Mouse (Mus musculus) forebrain, embryonic 15.5 days (tissue): ENCODE data around the gene Mn1. TPM values are rescaled to one million over a fixed set of nuclear protein-coding genes. Genes with fewer than 3 reads are reported as not detected.

Source experiments
- ATAC-seq: fragments of 200-750 bp; cut with Nextera tagmentation; replicated peaks from 2 replicates; pipeline ENCODE4 v1.8.0; 2017; ENCODE audit warnings: mild to moderate bottlenecking, moderate TSS enrichment, moderate library complexity
- H3K27ac ChIP-seq: fragments of 300-500 bp; sonication (generic); replicated peaks from 2 replicates; pipeline ENCODE4 v1.5.1; 2015; ENCODE audit warnings: mild to moderate bottlenecking, inconsistent platforms
- H3K27me3 ChIP-seq: fragments of 300-500 bp; sonication (generic); 2 replicates; pipeline ENCODE4 v1.6.1; 2015; ENCODE audit warnings: inconsistent platforms
- H3K36me3 ChIP-seq: fragments of 300-500 bp; sonication (generic); 2 replicates; pipeline ENCODE4 v1.6.1; 2015; ENCODE audit warnings: mild to moderate bottlenecking, inconsistent platforms
- H3K4me1 ChIP-seq: fragments of 300-500 bp; sonication (generic); 2 replicates; pipeline ENCODE4 v1.6.1; 2015; ENCODE audit warnings: inconsistent platforms
- H3K4me2 ChIP-seq: fragments of 300-500 bp; sonication (generic); replicated peaks from 2 replicates; pipeline ENCODE4 v1.6.1; 2015; ENCODE audit warnings: mild to moderate bottlenecking, inconsistent platforms
- H3K4me3 ChIP-seq: fragments of 300-500 bp; sonication (generic); 2 replicates; pipeline ENCODE4 v1.5.1; 2015; ENCODE audit warnings: mild to moderate bottlenecking, inconsistent platforms
- H3K9ac ChIP-seq: fragments of 300-500 bp; sonication (generic); replicated peaks from 2 replicates; pipeline ENCODE4 v1.6.1; 2015; ENCODE audit warnings: mild to moderate bottlenecking, inconsistent platforms
- H3K9me3 ChIP-seq: fragments of 300-500 bp; sonication (generic); 2 replicates; pipeline ENCODE4 v1.6.1; 2016; ENCODE audit warnings: inconsistent platforms
- WGBS: fragments of 180-500 bp; shearing (Covaris S2); methylation state at CpG from one replicate; pipeline ENCODE4 v1.1.7; 2015; ENCODE audit warnings: mixed read lengths; 5-methylcytosine and 5-hydroxymethylcytosine counted together
- polyA plus RNA-seq: library from polyadenylated mRNA; unstranded; fragments of >200 nt; fragmentation: Nextera tagmentation; extraction: Ambion mirVana; gene quantifications from 2 replicates; pipeline ENCODE4 v1.2.1, GENCODE M21; 2015

The Mn1 gene
- polyA plus RNA-seq, 1 experiment from 2014 or later: 109 TPM

DNA sequence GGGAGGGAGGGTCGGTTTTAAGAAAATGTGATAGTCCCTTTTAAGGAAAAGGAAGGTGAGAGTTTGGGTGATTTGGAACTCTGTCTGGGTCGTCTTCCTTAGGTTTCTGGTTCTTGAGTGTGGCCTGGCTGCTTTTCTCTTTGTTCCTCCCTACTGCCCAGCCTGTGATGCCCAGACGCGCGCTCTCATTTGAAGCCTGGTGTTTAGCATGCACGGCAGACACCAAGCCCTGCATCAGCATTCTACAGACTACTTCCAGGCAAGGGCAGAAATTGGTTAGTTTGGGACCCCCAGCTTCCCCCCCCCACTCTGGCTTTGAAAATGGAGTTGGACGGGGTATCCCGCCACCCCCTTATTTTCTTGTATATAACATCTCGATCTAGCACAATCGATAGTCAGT lies 5.8 kb downstream of the Mn1 start:
- Histone ChIP-seq H3K4me2 (peak overlapping the region; percentile 83), H3K27ac (peak overlapping the region; percentile 97), H3K9ac (peak overlapping the region; percentile 94), H3K27me3 (no peaks in the 10 kb centered on the region), H3K4me1 (peaks cover 56% of the 10 kb centered on the region), H3K4me3 (peak overlapping the region; percentile 74), H3K36me3 (peaks cover 7% of the 10 kb centered on the region; the same call in 1 of the 2 replicates), H3K9me3 (no peaks in the 10 kb centered on the region)
- no peak for ATAC-seq
- WGBS: 13% methylated on average over 10 of the region's 10 CpGs

DNA sequence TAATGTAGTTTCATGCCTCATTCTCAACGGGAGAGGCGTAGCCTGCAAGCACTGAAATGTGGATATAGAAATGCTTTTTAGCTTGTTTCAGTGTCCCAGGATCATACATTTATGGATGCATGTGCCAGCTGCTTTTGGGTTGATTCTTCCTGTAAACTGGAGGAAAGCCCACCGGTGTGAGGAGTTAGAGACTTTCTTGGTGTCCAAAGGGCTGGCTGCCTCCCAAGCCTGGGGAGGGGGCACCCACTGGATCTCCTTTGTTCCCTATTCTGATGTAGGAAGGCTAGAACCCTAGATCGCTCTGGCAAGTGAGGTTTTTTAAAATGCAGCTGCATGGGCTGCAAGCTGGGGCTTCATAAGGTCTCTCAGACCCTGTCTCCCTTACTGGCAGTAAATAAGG lies 6.5 kb downstream of the Mn1 start:
- peaks cover 7% of the 10 kb centered on the region; the same call in 1 of the 2 replicates for H3K36me3 ChIP-seq
- 24% methylated on average over 4 of the region's 4 CpGs for WGBS
- H3K4me1 ChIP-seq: peaks cover 62% of the 10 kb centered on the region

DNA sequence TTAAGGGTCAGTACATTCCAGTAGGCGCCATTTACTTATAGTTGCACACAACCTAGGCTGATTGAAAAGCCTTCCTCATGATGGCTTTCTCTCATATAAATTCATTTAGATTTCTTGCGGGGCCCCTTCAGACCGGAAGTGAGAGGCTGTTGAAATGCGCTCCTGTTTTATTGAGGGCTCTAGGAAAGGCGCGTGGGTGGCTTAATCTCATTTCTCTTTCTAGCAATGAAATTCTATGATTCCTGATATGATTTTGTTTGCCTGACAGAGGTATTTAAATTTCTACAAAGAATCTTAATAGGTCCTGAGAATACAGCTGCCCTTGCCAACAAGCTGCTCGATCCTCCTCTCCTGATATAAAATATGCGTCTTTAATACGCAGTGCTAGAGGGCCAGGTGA lies 8.7 kb downstream of the Mn1 start:
- WGBS: 50% methylated on average over 9 of the region's 9 CpGs
- no peaks in the 10 kb centered on the region for H3K9me3 ChIP-seq
- peak overlapping the region; percentile 74 for H3K4me3 ChIP-seq
- peaks cover 79% of the 10 kb centered on the region for H3K4me1 ChIP-seq
- H3K27me3 ChIP-seq: no peaks in the 10 kb centered on the region
- peak overlapping the region; percentile 94 for H3K9ac ChIP-seq
- peaks cover 2% of the 10 kb centered on the region; the same call in 1 of the 2 replicates for H3K36me3 ChIP-seq
- ATAC-seq: no peak
- H3K27ac ChIP-seq: peak overlapping the region; percentile 97
- peak overlapping the region; percentile 83 for H3K4me2 ChIP-seq

More for the DNA sequence above, 6.5 kb downstream of the Mn1 start:
- H3K4me3 ChIP-seq: peak overlapping the region; percentile 74
- no peaks in the 10 kb centered on the region for H3K9me3 ChIP-seq
- H3K4me2 ChIP-seq: peak overlapping the region; percentile 83
- H3K27me3 ChIP-seq: no peaks in the 10 kb centered on the region
- peak overlapping the region; percentile 97 for H3K27ac ChIP-seq
- no peak for ATAC-seq
- peak overlapping the region; percentile 94 for H3K9ac ChIP-seq

DNA sequence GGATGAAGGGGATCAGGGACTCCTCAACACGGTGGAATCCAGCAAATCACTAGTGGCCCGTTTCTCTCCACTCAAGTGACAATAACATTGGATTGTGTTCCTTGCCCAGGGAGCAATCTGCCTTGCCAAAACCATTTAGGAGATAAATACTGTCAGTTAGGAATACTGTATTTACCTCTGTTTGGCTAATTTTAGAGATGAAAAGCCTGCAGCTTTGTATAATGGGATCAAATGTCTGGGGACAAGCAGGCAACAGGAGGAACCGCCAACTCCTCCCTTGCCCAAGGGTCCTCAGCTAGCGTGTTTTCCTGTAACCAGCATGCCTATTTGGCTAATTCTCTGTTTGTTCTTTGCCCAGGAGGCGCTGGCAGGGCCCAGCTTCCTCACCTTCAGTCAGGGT lies 9.1 kb downstream of the Mn1 start:
- no peaks in the 10 kb centered on the region for H3K9me3 ChIP-seq
- H3K4me2 ChIP-seq: peak overlapping the region; percentile 83
- no peaks in the 10 kb centered on the region for H3K27me3 ChIP-seq
- H3K27ac ChIP-seq: peak overlapping the region; percentile 97
- H3K4me3 ChIP-seq: peak overlapping the region; percentile 74
- H3K4me1 ChIP-seq: peaks cover 79% of the 10 kb centered on the region
- 14% methylated on average over 5 of the region's 5 CpGs for WGBS
- peak overlapping the region; percentile 94 for H3K9ac ChIP-seq
- ATAC-seq: no peak
- 0 out of 2 replicates have a peak, but pooled peaks cover 2% of the 10 kb centered on the region for H3K36me3 ChIP-seq

DNA sequence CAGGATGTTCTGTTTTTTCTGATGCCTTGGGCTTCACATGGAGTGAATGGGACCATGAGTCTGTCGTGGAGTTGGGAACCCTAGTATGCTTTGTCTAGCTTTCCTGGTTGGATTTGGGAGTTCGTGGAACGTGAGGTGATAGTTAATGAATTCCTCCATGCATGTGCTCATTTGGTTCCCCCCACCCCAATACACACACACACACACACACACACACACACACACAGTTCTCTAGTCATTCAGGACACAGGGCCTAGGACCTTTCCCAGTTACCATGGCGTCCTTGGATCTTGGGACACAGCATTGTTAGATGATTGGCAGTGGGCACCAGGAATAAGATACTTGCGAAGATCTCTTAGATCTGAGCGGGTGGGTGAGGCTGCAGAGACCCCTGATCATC lies 11.7 kb downstream of the Mn1 start:
- Histone ChIP-seq H3K27ac (peak overlapping the region; percentile 97), H3K9me3 (no peaks in the 10 kb centered on the region), H3K4me3 (peak overlapping the region; percentile 74), H3K4me1 (peaks cover 97% of the 10 kb centered on the region), H3K9ac (peak overlapping the region; percentile 94), H3K36me3 (no peaks in the 10 kb centered on the region), H3K27me3 (no peaks in the 10 kb centered on the region), H3K4me2 (peak overlapping the region; percentile 83)
- no peak for ATAC-seq
- 17% methylated on average over 6 of the region's 6 CpGs for WGBS

DNA sequence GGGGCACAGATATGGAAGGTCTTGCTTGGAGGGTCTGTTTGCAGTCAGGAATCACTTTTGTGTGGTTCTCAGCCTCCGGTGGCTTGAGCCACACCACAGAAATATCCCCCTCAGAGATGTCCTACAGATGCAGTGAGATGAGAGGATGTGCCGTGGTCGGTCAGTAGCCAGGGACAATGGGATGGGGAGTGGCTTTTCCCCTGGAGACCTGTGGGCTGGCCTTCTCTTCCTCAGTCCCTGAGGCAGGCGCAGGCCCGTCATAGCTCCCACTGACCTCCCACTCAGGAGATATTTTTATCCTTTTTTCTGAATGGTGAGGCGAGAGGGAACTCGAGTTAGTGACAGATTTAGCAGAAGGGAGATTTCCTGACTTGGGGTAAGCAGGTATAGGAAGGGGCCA lies 12.6 kb downstream of the Mn1 start:
- ATAC-seq: no peak

DNA sequence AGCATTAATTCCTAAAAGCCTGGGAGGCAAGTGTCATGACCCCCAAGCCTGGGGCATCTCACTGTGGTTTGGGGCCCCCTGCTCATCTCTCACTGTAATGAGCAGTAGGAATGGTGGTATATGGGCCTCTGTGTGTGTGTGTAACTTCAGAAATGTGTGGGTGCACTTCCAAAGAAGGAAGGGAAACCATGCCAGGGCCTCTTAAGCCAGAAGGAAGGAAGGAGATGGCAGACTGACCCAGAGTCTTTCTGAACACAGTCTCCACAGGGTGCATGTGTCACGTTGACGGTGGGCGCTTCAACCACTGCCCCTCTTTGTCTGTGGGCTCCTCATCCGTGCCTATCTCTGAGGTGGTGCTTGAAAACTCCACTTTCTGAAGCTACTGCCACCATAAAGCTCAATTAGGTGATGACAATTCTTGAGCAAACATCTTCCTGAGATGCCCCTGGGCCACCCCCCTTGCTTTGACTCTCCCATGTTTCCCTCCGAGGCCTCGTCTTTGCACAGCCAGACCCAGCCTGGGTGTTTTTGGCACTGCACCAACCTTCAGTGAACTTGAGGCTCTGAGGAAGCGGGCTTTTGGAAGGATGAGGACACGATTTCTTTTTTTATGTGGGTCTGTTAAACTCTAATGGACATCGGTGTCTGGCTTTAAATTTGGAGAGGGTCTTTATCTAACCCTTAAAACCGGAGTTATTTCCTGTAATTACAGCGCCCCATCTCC lies 14.0 kb downstream of the Mn1 start:
- Histone ChIP-seq H3K4me2 (peak overlapping the region; percentile 83), H3K9me3 (no peaks in the 10 kb centered on the region), H3K4me3 (peak overlapping the region; percentile 27), H3K36me3 (no peaks in the 10 kb centered on the region), H3K27ac (peak overlapping the region; percentile 80), H3K9ac (peak overlapping the region; percentile 34), H3K4me1 (peaks cover 98% of the 10 kb centered on the region), H3K27me3 (no peaks in the 10 kb centered on the region)
- 32% methylated on average over 11 of the region's 11 CpGs for WGBS
- ATAC-seq: no peak

More for the DNA sequence above, 12.6 kb downstream of the Mn1 start:
- Histone ChIP-seq H3K9me3 (no peaks in the 10 kb centered on the region), H3K27ac (peak overlapping the region; percentile 97), H3K4me1 (peaks cover 97% of the 10 kb centered on the region), H3K27me3 (no peaks in the 10 kb centered on the region), H3K9ac (peak overlapping the region; percentile 94), H3K4me3 (peak overlapping the region; percentile 74), H3K4me2 (peak overlapping the region; percentile 83), H3K36me3 (no peaks in the 10 kb centered on the region)
- WGBS: 25% methylated on average over 7 of the region's 7 CpGs

DNA sequence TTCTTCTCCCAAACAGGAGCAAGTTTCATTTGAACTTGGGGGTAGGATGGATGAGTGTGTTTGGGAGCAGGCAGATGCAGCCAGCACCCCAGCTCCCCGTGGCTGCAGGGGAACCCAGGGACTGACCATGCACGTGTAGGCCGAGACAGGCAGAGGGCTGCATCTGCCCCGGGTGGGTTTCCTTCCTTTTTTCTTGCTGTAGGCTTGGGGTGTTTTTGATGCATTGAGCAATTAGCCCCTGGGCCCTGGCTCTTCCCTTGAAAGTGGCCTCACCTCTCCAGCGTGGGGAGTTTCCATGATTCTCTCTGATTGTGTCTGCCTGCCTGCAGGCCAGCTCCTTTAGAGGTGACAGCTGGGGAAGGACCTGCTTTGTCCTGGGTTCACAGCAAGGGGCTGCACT lies 15.7 kb downstream of the Mn1 start:
- Histone ChIP-seq H3K4me2 (peak overlapping the region; percentile 83), H3K9me3 (no peaks in the 10 kb centered on the region), H3K4me1 (peaks cover 98% of the 10 kb centered on the region), H3K4me3 (peak overlapping the region; percentile 27), H3K9ac (peak overlapping the region; percentile 34), H3K27me3 (no peaks in the 10 kb centered on the region), H3K36me3 (no peaks in the 10 kb centered on the region), H3K27ac (peak overlapping the region; percentile 80)
- WGBS: 17% methylated on average over 5 of the region's 5 CpGs
- ATAC-seq: no peak

DNA sequence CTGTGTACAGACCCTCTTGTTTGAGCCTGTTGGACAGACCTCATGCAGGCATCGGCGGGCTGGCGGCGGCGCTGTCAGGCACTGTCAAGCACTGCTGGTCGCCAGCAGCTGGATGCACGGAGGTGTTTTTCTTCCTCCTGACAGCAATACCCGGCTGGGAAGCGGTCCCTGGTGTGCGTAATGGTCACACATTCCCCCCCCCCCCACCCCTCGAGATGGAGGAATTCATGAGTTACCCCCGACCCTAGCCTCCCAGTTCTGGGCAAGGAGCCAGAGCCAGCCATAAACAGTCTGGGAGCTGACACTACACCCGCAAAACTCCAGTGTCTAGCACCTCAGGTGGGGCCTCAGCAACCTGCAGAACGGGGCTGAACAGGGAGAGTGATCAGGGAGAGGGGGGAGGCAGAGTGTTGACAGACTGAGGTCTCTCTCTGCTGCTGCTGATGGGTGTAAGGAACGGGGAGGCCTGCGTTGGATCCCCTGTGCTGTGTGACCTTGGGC lies 17.2 kb downstream of the Mn1 start:
- Histone ChIP-seq H3K4me1 (peaks cover 94% of the 10 kb centered on the region), H3K9ac (peak overlapping the region; percentile 34), H3K9me3 (no peaks in the 10 kb centered on the region), H3K27me3 (no peaks in the 10 kb centered on the region), H3K36me3 (no peaks in the 10 kb centered on the region), H3K4me2 (peak overlapping the region; percentile 83), H3K4me3 (peak overlapping the region; percentile 27), H3K27ac (peak overlapping the region; percentile 80)
- ATAC-seq: peak; percentile 69
- 7% methylated on average over 13 of the region's 16 CpGs for WGBS

DNA sequence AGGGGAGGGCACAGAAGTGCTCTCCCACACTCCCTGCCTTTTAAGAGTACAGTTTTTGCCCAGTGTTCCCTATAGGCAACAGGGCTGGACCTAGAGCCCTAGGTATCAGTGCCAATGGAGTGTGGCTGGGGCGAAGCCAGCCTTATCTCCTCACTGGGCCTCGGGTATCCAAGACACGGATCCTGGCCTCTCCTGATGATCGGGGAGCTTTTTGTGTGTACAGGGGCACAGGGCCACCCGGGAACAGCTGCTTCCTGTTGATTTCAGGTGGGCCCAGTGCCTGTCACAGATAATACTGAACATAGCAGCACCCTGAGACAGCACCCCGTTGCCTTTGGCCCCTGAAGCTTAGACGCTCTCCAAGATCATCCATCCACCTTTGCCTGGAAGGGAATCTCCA lies 19.1 kb downstream of the Mn1 start:
- Histone ChIP-seq H3K9ac (no peak overlapping the region), H3K27ac (peak overlapping the region; percentile 80; the same call in 1 of the 2 replicates)

DNA sequence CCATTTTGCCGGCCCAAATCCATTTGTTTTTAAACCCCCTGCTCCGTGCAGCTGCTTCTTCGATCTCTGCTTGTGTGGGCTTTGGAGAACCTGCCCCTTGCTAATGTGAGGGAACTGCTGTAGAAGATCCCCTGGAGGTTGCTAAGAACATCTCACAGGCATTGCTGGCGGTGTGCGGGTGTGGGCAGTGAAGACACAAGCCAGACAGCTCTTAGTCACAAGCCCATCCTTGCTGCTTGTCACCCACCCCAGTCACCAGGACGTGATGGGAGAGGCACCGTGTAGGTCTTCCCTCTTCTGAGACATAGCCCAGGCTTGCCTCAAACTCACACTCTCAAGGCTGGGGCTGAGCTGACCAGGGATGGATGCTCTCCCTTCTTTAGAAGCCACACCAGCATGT lies 20.0 kb downstream of the Mn1 start:
- ATAC-seq: no peak
- Histone ChIP-seq H3K4me2 (no peak overlapping the region), H3K4me3 (no peak overlapping the region), H3K9me3 (no peaks in the 10 kb centered on the region), H3K4me1 (peaks cover 81% of the 10 kb centered on the region), H3K27me3 (no peaks in the 10 kb centered on the region), H3K9ac (no peak overlapping the region), H3K27ac (0 out of 2 replicates have a peak overlapping the region, but pooled peaks have one; percentile 11), H3K36me3 (no peaks in the 10 kb centered on the region)
- WGBS: 63% methylated on average over 7 of the region's 7 CpGs

More for the DNA sequence above, 19.1 kb downstream of the Mn1 start:
- Histone ChIP-seq H3K27me3 (no peaks in the 10 kb centered on the region), H3K36me3 (no peaks in the 10 kb centered on the region), H3K4me3 (no peak overlapping the region), H3K4me2 (no peak overlapping the region), H3K4me1 (peaks cover 84% of the 10 kb centered on the region), H3K9me3 (no peaks in the 10 kb centered on the region)
- 81% methylated on average over 7 of the region's 7 CpGs for WGBS
- no peak for ATAC-seq

DNA sequence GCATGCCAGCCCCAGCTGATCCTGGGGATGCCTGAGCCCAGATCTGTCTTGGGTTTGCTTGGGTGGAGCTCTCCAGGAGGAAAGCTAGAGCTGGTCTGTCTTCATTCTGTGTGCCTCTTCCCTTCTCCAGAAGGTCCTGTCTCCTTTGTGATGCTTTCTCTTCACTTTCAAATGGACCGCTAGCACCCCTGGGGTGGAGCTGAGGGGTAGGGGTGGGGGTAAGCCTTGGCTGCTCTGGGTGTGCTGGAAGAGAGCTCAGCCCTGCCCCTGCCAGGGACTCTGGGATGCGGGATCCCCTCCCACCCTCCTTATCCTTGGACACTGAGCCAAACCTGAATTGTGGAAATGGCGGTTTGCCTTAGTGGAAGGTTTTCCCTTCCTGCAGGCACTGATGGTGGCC lies 21.2 kb downstream of the Mn1 start:
- Histone ChIP-seq H3K9ac (no peak overlapping the region), H3K4me2 (no peak overlapping the region), H3K27ac (peak overlapping the region; percentile 21; the same call in 1 of the 2 replicates), H3K4me3 (no peak overlapping the region), H3K4me1 (peaks cover 78% of the 10 kb centered on the region), H3K9me3 (no peaks in the 10 kb centered on the region), H3K36me3 (no peaks in the 10 kb centered on the region; the same call in 1 of the 2 replicates), H3K27me3 (no peaks in the 10 kb centered on the region)
- no peak for ATAC-seq
- WGBS: 73% methylated on average over 3 of the region's 3 CpGs
